Mouse (Mus musculus) hindbrain, embryonic 15.5 days (tissue): ENCODE measurements around the gene Xrra1. TPM values are rescaled to one million over a fixed set of nuclear protein-coding genes. Genes with fewer than 3 reads are reported as not detected.

Experiments used
- ATAC-seq: fragments of 200-750 bp; cut with Nextera tagmentation; 2 replicates; pipeline ENCODE4 v1.8.0; 2017; ENCODE audit warnings: low read depth, moderate number of reproducible peaks, moderate TSS enrichment; ENCODE audit not compliant: low FRiP score
- H3K27ac ChIP-seq: fragments of 300-500 bp; sonication (generic); replicated peaks from 2 replicates; pipeline ENCODE4 v1.5.1; 2015; ENCODE audit warnings: mild to moderate bottlenecking, inconsistent platforms
- H3K27me3 ChIP-seq: fragments of 300-500 bp; sonication (generic); 2 replicates; pipeline ENCODE4 v1.6.1; 2015; ENCODE audit warnings: control low read depth, inconsistent platforms
- H3K36me3 ChIP-seq: fragments of 300-500 bp; sonication (generic); 2 replicates; pipeline ENCODE4 v1.6.1; 2015; ENCODE audit warnings: control low read depth, inconsistent platforms
- H3K4me1 ChIP-seq: fragments of 300-500 bp; sonication (generic); replicated peaks from 2 replicates; pipeline ENCODE4 v1.6.1; 2015; ENCODE audit warnings: control low read depth, inconsistent platforms
- H3K4me2 ChIP-seq: fragments of 300-500 bp; sonication (generic); 2 replicates; pipeline ENCODE4 v1.6.1; 2015; ENCODE audit warnings: moderate library complexity, mild to moderate bottlenecking, inconsistent platforms
- H3K4me3 ChIP-seq: fragments of 300-500 bp; sonication (generic); 2 replicates; pipeline ENCODE4 v1.5.1; 2015; ENCODE audit warnings: mild to moderate bottlenecking, inconsistent platforms
- H3K9ac ChIP-seq: fragments of 300-500 bp; sonication (generic); 2 replicates; pipeline ENCODE4 v1.6.1; 2015; ENCODE audit warnings: inconsistent platforms
- H3K9me3 ChIP-seq: fragments of 300-500 bp; sonication (generic); 2 replicates; pipeline ENCODE4 v1.6.1; 2016; ENCODE audit warnings: control low read depth, inconsistent platforms
- WGBS: fragments of 180-500 bp; shearing (Covaris S2); methylation state at CpG from one replicate; pipeline ENCODE4 v1.1.7; 2015; 5-methylcytosine and 5-hydroxymethylcytosine counted together
- polyA plus RNA-seq: library from polyadenylated mRNA; unstranded; fragments of >200 nt; fragmentation: Nextera tagmentation; extraction: Ambion mirVana; gene quantifications from 2 replicates; pipeline ENCODE4 v1.2.1, GENCODE M21; 2015

The Xrra1 gene
- polyA plus RNA-seq, 1 experiment from 2014 or later = 1.1 TPM

DNA sequence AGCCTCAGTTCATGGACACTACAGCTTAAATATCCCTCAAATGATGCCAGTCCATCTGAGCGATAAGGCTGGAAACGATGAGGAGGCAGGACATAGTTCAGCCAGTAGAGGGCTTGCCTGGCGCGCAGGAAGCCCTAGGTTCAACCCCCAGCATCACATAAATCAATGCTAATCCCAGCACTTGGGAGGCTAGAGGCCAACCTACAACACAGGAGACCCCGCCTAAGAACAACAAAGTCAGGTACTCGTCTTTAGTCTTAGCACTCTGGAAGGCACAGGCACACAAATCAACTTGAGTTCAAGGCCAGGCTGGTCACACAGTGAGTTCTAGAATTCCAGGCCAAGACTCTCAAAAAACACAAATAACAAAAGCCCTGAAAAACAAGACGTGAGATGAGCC lies 5.6 kb upstream of the Xrra1 start:
- Histone ChIP-seq H3K9me3 (no peaks in the 10 kb centered on the region), H3K27ac (no peak overlapping the region), H3K36me3 (peaks cover 9% of the 10 kb centered on the region), H3K4me2 (no peak overlapping the region), H3K4me1 (peaks cover 16% of the 10 kb centered on the region), H3K4me3 (no peak overlapping the region), H3K27me3 (no peaks in the 10 kb centered on the region), H3K9ac (no peak overlapping the region)
- WGBS = 84% methylated on average over 7 of the region's 7 CpGs
- ATAC-seq = no peak

DNA sequence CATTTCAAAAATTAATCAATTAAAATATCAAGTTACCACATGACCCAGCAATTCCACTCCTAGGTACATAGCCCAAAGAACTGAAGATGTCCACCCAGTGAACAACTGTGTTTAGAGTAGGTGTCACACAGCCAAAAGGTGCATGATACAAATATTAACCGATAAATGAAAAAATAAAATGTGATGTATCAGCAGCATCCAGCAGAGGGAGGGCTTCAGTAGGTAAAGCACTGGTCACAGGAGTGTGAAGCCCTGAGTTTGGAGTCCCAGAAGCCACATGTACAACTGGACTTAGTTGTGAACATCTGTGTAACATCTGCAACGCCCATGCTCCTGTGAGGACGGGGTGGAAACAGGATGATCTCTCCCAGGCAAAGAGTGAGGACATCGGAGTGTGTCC lies 4.6 kb upstream of the Xrra1 start:
- Histone ChIP-seq H3K9ac (no peak overlapping the region), H3K27ac (no peak overlapping the region), H3K4me1 (peaks cover 19% of the 10 kb centered on the region), H3K4me3 (no peak overlapping the region), H3K36me3 (0 out of 2 replicates have a peak, but pooled peaks cover 3% of the 10 kb centered on the region), H3K9me3 (no peaks in the 10 kb centered on the region), H3K4me2 (no peak overlapping the region), H3K27me3 (no peaks in the 10 kb centered on the region)
- WGBS = 91% methylated on average over 4 of the region's 4 CpGs
- ATAC-seq = no peak

DNA sequence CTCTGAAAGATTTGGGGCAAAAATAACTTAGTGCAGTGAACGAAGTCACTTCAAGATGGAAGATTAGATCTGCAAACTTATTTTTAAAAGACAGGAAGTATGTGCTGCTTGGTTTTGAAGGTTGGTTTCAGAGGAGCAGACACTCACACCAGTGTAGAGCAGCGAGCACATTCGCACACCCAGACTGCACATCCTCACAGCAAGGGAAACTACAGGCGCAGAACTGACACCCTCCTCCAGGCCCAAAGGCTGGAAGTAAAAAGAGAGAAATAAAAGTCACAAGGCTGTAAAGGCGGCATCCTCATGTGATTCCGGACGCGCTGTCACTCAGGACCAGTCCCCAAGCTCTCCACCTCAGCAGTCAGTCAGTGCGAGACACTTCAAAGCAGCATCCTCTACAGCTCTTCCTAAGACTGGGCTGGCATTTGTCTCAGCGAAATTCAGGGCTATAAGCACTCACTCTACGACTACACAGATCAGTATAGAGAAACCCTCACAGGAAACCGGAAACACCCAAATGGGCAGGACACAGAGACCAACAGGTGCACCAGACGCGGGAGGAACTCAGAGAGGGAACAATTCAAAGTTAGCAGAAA lies 2.6 kb upstream of the Xrra1 start:
- Histone ChIP-seq H3K36me3 (0 out of 2 replicates have a peak, but pooled peaks cover 3% of the 10 kb centered on the region), H3K27me3 (no peaks in the 10 kb centered on the region), H3K9ac (no peak overlapping the region), H3K4me3 (no peak overlapping the region), H3K9me3 (no peaks in the 10 kb centered on the region), H3K27ac (no peak overlapping the region), H3K4me2 (no peak overlapping the region), H3K4me1 (peaks cover 15% of the 10 kb centered on the region)
- 89% methylated on average over 14 of the region's 14 CpGs for WGBS
- no peak for ATAC-seq

GRCm38 (mm10) chr7:99858175-99858812 lies 622 bp upstream of the Xrra1 start:
- Histone ChIP-seq H3K27me3 (no peaks in the 10 kb centered on the region), H3K4me2 (peak overlapping the region; percentile 84), H3K9ac (peak overlapping the region; percentile 88), H3K36me3 (0 out of 2 replicates have a peak, but pooled peaks cover 3% of the 10 kb centered on the region), H3K9me3 (no peaks in the 10 kb centered on the region), H3K4me1 (peaks cover 15% of the 10 kb centered on the region), H3K4me3 (peak overlapping the region; percentile 74), H3K27ac (peak overlapping the region; percentile 91)
- peak; percentile 74 for ATAC-seq
- WGBS = under 1% methylated on average over 19 of the region's 19 CpGs

DNA sequence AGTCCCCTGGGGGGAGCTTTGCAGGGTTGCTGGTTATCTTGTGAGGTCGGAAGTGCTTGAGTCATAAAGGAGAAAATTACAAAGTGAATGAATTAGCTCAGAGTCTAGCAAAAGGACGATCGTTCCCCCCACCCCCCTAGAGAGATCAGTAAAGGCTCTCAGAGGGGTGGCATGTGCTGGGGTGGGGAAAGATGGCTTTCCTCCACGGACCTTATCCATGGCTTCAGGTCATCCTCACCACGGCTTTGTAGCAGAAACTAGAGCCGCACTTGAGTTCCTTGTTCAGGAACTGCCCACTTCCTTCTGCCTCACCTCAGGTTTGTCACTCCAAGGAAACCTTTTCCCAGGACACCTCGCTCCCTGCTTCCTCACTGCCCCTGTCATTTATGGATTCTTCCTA lies 4.4 kb downstream of the Xrra1 start, which contains the start of gene Spcs2:
Spcs2 (minus strand) TSS at position 101 of the 400 bp plus-strand sequence.
- no peaks in the 10 kb centered on the region for H3K27me3 ChIP-seq
- H3K4me3 ChIP-seq = no peak within 1 kb of the TSS
- no peak within 1 kb of the TSS for H3K9ac ChIP-seq
- H3K27ac ChIP-seq = no peak within 1 kb of the TSS
- no peaks in the 10 kb centered on the region for H3K36me3 ChIP-seq
- no peaks in the 10 kb centered on the region for H3K9me3 ChIP-seq
- no peak for ATAC-seq
- WGBS = 52% methylated on average over 7 of the region's 7 CpGs
- H3K4me2 ChIP-seq = no peak within 1 kb of the TSS
- H3K4me1 ChIP-seq = 0 out of 2 replicates have a peak, but pooled peaks cover 2% of the 10 kb centered on the region

DNA sequence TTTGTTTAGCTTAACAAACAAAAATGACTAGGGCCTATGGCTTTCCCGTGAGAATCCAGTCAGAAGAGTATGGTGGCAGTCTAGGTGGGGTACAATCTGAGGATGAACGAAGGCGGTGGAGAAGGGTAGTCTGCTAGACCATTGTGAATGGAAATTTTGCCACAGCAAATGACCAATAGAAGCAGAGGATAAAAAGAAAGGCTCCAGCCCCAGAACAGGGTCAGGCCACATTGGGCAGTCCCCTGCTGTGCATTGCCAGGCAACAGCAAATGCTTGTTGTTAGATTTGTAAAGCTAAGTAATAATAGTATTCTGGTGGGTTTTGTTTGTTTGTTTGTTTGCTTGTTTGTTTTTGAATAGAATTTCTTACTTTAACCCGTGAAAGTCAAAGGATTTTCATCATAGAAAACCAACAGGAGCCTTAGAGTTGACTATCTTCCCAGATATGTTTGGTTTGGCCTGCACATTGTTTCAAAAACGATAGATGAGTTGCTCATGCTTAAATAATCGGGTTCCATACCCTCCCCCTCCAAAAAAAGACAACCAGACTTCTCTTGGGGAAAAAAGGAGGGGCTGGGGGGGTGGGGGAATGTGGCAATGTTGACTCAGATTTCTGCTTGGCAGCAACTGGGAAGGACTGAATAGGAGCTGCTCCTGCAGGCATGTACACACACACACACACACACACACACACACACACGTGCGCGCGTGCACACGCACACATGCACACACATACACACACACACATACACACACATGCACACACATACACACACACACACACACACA lies 5.5 kb downstream of the Xrra1 start:
- no peaks in the 10 kb centered on the region for H3K27me3 ChIP-seq
- H3K27ac ChIP-seq = no peak overlapping the region
- ATAC-seq = no peak
- H3K9ac ChIP-seq = no peak overlapping the region
- H3K36me3 ChIP-seq = no peaks in the 10 kb centered on the region
- no peak overlapping the region for H3K4me3 ChIP-seq
- H3K9me3 ChIP-seq = no peaks in the 10 kb centered on the region
- WGBS = 42% methylated on average over 9 of the region's 11 CpGs
- no peaks in the 10 kb centered on the region for H3K4me1 ChIP-seq
- no peak overlapping the region for H3K4me2 ChIP-seq

DNA sequence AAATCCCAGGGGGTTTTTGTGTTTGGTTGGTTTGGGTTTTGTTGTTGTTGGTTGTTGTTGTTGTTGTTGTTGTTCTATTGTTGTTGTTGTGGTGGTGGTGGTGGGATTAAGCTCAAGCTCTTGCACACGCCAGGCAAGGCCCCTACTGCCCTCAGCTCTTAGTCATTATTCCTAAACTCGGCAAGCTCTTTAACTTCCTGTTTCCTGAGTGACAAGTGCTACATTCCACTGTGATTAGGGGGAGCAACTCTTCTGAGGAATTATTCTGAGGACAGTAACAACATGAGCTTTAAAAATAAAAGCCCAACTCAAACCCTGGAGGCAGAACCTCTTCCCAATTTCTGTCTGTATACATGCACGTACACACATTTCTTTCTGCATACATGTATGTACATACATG lies 6.3 kb downstream of the Xrra1 start:
- Histone ChIP-seq H3K4me3 (no peak overlapping the region), H3K4me1 (no peaks in the 10 kb centered on the region), H3K27me3 (no peaks in the 10 kb centered on the region), H3K27ac (no peak overlapping the region), H3K36me3 (no peaks in the 10 kb centered on the region), H3K4me2 (no peak overlapping the region), H3K9me3 (no peaks in the 10 kb centered on the region), H3K9ac (no peak overlapping the region)
- no peak for ATAC-seq
- WGBS = 51% methylated on average over 3 of the region's 3 CpGs

DNA sequence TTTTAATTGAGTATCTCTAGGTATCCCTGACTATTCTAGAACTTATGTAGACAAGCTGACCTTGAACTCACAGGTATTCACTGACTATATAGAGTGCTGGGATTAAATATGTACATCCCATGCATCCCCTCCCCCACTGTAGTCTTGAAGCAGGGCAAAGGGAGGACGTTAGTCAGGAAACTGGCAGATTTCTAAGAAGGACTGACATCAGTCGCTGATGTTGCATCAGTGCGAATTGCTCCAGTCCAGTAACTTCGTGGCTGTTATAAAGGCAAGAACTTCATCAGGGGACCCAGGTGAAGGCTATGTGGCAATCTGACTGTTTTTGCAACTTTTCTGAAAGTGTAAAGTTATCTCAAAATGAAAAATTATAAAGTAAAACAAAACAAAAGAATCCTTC lies 10.4 kb downstream of the Xrra1 start:
- no peaks in the 10 kb centered on the region for H3K4me1 ChIP-seq
- H3K36me3 ChIP-seq = no peaks in the 10 kb centered on the region
- no peak overlapping the region for H3K27ac ChIP-seq
- no peaks in the 10 kb centered on the region for H3K9me3 ChIP-seq
- H3K27me3 ChIP-seq = no peaks in the 10 kb centered on the region
- no peak overlapping the region for H3K4me3 ChIP-seq
- H3K9ac ChIP-seq = no peak overlapping the region
- no peak overlapping the region for H3K4me2 ChIP-seq
- WGBS = 75% methylated on average over 4 of the region's 4 CpGs
- ATAC-seq = no peak

GRCm38 (mm10) chr7:99873965-99874364 lies 15.0 kb downstream of the Xrra1 start:
- Histone ChIP-seq H3K27me3 (no peaks in the 10 kb centered on the region), H3K36me3 (no peaks in the 10 kb centered on the region), H3K4me3 (no peak overlapping the region), H3K4me2 (no peak overlapping the region), H3K9me3 (no peaks in the 10 kb centered on the region), H3K4me1 (peaks cover 11% of the 10 kb centered on the region; the same call in 1 of the 2 replicates), H3K9ac (no peak overlapping the region), H3K27ac (no peak overlapping the region)
- WGBS = 70% methylated on average over 6 of the region's 6 CpGs
- ATAC-seq = no peak

DNA sequence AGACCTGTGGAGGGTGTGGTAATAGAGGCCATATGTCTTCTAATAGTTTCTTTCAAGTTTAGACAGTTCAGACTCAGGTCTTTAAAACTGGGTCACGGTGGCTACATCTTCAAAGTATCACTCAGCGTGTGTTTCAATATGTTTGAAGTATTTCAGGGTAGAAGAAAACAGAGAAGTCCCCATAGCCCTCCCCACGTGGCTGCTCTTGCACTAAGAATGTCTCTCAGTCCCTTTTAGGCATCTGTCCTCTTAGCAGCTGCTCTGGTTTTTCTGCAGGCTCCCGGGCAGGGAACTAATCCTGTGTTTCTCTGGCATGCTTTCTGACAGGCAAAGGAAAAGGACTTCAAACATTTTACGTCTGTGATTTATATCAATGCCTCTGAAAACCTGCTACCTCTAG lies 17.0 kb downstream of the Xrra1 start:
- 55% methylated on average over 5 of the region's 5 CpGs for WGBS
- Histone ChIP-seq H3K27ac (no peak overlapping the region), H3K4me3 (no peak overlapping the region), H3K9ac (no peak overlapping the region), H3K4me2 (no peak overlapping the region), H3K27me3 (no peaks in the 10 kb centered on the region), H3K4me1 (peaks cover 11% of the 10 kb centered on the region; the same call in 1 of the 2 replicates), H3K9me3 (no peaks in the 10 kb centered on the region), H3K36me3 (no peaks in the 10 kb centered on the region)
- no peak for ATAC-seq

- no peak overlapping the region for H3K4me3 ChIP-seq
- H3K36me3 ChIP-seq = no peaks in the 10 kb centered on the region
- H3K9ac ChIP-seq = no peak overlapping the region
- no peaks in the 10 kb centered on the region for H3K9me3 ChIP-seq
- H3K27me3 ChIP-seq = no peaks in the 10 kb centered on the region
- 1% methylated on average over 3 of the region's 3 CpGs for WGBS
- no peak overlapping the region for H3K4me2 ChIP-seq
- peak; percentile 63; the same call in 1 of the 2 replicates for ATAC-seq
- no peak overlapping the region for H3K27ac ChIP-seq
- H3K4me1 ChIP-seq = peaks cover 11% of the 10 kb centered on the region; the same call in 1 of the 2 replicates
Observed at GRCm38 (mm10) chr7:99876345-99876744, 17.4 kb downstream of the Xrra1 start.

DNA sequence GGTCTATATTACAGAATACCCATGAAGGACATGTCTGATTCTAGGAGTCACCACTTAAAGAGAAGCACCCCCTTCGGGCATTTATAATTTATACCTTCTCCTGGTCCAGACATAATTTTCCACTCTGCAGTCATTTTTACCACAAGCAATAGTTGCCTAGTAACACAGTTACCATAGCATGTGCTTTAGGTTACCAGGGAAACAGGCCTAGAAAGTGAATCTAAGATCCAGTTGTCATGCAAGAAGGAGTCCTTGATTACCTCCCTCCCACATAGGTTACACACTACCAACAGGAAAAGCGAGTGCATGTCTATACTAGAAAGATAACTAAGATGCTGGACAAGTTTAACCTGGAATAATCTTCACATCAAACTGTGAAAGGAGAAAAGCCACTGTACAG lies 19.3 kb downstream of the Xrra1 start:
- Histone ChIP-seq H3K9ac (no peak overlapping the region), H3K4me2 (no peak overlapping the region), H3K9me3 (no peaks in the 10 kb centered on the region), H3K4me3 (no peak overlapping the region), H3K27me3 (no peaks in the 10 kb centered on the region), H3K4me1 (peaks cover 11% of the 10 kb centered on the region; the same call in 1 of the 2 replicates), H3K27ac (no peak overlapping the region; the same call in 1 of the 2 replicates), H3K36me3 (no peaks in the 10 kb centered on the region)
- no peak for ATAC-seq
- WGBS = 44% methylated on average over 2 of the region's 2 CpGs
